Mouse (Mus musculus): ENCODE results near the gene Dnmt3a.
A peak's percentile ranks its signal among the peaks of the same experiment; 100 is the strongest.

The Dnmt3a gene

DNA sequence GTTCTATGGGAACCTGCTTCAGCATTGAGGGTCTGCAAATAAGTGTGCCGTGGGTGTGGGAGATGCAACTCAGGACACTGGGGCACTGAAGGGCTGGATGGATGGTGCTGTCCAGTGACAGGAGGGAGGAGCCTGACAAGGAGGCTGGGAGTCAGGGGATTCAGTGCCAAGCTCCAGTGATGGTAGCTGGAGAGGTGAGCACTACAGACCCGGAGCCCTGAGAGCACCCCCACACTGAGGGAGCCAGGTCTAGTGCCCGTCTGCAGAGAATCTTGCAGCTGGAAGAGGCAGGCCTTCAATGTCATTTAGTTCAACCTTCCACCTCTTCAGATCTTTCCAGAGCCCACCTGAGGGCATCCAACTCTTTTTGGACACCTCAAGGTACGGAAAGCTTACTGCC is at the start of gene Dnmt3a:
Dnmt3a (plus strand) TSS at position 156 of the 400 bp plus-strand sequence.
- no peak for DNase-seq (ENCODE audit: low spot score)

DNA sequence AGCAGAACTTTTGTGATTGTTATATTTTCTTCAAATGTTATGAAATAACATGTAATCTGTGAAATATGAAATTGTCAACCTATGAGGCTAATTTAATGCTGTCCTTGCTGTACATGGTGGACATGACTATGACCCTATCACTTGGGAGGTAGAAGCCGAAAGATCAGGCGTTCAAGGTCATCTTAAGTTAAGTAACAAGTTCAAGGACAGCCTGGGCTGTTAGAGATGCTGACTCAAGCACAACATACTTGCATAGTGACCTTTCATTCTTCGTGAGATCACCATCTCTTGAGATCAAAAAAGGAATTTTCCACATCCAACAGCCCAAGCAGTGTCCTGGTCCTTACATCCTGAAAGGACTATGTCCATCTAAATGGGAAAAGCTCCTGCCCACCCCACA is 49.6 kb upstream of the Dnmt3a start:
- no peak for DNase-seq (ENCODE audit: low spot score)

- no peak for DNase-seq (ENCODE audit: low spot score)
Measured at GRCm38 (mm10) chr12:3758127-3758526, 47.7 kb upstream of the Dnmt3a start.

DNA sequence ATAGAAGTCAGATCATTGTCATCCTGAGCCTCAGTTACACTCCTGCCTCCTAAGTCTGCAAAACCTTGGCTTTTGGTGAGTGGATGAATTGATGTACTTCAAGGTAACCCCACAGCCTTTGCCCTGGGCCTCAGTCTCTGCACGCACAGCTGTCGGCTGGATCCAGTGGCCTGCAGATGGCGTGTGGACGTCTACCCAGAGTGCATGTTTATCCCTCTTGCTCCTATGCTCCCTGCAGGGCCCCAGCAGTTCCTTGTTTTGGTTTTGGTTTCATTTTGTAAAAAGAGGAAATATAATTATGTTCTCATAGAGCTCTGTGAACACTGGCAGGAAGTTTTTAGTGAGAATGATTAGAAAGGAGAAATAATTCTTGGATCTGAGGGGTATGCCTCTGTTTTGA is 46.4 kb upstream of the Dnmt3a start:
- peak; percentile 41 for DNase-seq (ENCODE audit: low spot score)

DNA sequence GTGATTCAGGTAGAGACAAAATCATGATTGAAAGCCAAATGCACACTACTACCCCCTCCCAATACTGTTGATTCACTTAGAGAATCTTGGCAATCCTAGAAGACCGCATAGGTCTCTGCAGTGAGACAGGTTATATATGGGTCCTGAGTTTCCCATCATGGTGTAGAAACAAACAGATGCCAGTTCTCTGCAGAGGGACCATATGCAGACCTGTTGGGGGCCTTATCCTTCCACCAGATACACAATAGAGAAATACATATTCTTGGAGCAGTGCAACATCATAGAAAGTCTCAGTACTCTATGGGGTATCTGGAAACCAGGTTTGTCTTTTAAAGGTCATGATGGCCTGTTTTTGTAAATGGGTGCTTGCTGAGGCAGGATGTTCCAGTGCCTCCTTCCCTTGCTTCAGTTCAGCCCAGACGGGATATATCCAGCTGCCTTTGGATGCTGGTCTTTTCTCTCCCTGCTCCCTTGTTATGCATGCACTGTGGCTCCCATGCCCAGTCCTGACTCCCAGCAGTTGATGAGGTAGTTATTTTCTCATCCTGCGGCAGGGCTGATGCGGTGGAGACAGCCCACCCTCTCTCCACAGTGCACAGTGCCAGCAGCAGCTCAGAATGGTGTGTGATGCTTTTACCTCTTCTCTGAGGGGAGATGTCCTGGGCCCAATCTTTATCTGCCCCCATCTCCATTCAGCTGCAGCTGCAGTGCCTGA is 44.8 kb upstream of the Dnmt3a start:
- no peak for DNase-seq (ENCODE audit: low spot score)

GRCm38 (mm10) chr12:3761591-3762295 is 44.1 kb upstream of the Dnmt3a start:
- no peak for DNase-seq (ENCODE audit: low spot score)

DNA sequence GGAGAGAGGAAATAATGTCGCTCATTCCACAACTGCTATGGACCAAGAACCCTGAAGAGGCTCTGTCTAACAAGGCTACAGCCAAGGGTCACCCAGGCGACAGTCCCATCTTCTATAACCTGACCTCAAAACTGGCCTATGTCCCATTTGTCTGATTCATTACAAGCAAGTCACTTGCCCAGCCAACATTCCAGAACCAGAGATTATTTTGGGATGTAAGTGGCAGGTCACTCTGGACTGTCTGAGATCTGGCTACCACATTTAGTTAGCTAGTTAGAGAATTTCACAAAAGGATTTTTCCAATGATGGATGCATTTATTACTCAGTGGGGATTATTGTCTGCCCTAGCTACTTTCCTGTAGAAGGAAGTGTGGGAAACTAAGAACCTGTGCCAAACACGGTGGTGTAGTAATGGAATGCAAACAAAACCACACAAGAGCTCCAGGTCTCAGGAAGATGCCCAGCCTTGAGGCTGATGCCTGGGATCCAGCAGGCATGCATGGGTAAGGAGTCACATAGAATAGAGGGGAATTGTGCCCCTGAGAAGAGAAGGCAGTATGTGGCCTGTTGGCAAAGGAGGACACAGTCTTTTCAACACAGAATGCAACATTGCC is 41.5 kb upstream of the Dnmt3a start:
- DNase-seq (ENCODE audit: low spot score), result no peak

- DNase-seq (ENCODE audit: low spot score), result no peak
Measured at GRCm38 (mm10) chr12:3767360-3767759, 38.4 kb upstream of the Dnmt3a start.

DNA sequence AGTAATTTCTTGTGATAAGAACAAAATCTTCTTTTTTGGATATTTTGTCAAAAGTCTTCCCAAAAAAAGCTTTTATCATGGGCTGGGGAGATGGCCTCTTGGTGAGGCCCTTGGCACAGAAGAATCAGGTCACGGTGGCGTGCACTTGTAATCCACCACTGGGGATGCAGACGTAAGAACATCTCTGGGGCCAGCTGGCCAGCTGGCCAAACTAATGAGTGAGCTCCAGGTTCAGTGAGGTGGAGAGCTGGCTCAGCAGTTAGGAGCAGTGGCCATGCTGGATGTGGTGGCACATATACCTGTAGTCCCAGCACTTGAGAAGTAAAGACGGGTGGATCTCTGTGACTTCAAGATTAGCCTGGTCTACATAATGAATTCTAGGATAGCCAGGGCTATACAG is 37.4 kb upstream of the Dnmt3a start:
- DNase-seq (ENCODE audit: low spot score), result no peak

DNA sequence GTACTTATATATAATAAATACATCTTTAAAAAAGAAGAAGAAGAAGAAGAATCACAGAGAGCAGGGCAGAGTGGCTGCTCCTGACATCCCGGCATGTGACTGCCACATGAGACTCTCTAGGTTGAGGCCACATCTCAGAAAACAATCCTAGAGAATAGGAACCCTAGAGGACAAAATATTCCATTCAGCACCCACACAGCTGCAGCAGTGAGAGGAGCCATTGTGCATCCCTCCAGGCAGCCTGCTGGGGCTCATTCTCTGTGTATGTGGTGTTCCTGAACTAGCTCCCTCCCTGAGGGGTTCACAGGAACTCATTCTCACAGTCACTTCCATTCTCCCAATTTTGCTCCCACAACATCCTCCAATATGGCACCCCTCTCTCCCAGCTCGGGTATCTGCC is 35.3 kb upstream of the Dnmt3a start:
- no peak for DNase-seq (ENCODE audit: low spot score)

GRCm38 (mm10) chr12:3771080-3771479 is 34.7 kb upstream of the Dnmt3a start:
- DNase-seq (ENCODE audit: low spot score), result no peak

GRCm38 (mm10) chr12:3773643-3774042 is 32.2 kb upstream of the Dnmt3a start:
- no peak for DNase-seq (ENCODE audit: low spot score)

DNA sequence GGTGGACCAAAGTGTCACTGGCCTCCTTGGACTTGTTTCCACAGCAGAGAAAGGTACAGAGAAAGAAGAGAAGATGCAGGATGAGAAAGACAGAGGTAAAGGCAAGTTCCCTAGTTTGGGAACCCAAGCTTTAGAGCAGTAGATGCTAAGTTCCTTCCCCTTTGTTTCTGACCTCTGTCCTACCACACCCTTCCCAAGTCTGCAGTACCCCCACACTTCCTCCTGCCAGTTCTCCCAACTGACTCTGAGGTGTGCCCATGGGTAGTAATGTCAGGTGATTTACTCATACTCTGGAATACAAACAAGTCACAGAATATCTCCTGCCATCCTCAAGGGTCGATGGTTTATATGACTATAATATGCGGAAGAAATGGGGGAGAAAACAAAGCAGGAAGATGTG is 29.8 kb upstream of the Dnmt3a start:
- no peak for DNase-seq (ENCODE audit: low spot score)

DNA sequence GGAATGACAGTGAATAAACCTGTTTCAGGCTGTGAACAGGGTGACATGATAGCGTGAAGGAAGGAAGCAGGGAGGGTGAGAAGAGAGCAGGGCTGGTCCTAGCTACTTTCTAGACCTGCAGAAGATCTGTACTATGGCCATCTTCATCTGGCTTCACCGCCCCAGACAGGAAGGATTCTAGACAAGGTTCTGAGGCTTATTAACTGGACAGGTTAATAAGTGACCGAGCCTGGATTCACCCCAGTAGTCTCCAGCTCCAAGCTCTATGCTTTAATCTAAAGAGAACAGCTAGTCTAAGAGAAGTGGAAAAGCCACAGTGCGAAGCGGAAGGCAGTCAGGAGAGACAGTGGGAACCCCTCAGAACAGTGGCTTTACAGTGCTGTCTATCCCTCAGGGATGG is 28.1 kb upstream of the Dnmt3a start:
- DNase-seq (ENCODE audit: low spot score), result no peak

- no peak for DNase-seq (ENCODE audit: low spot score)
Measured at GRCm38 (mm10) chr12:3778286-3778685, 27.5 kb upstream of the Dnmt3a start.

- no peak for DNase-seq (ENCODE audit: low spot score)
Measured at GRCm38 (mm10) chr12:3779639-3780038, 26.2 kb upstream of the Dnmt3a start.

- peak; percentile 72 for DNase-seq (ENCODE audit: low spot score)
Measured at GRCm38 (mm10) chr12:3780405-3780891, 25.4 kb upstream of the Dnmt3a start.

- no peak for DNase-seq (ENCODE audit: low spot score)
Measured at GRCm38 (mm10) chr12:3780931-3781471, 24.8 kb upstream of the Dnmt3a start.

DNA sequence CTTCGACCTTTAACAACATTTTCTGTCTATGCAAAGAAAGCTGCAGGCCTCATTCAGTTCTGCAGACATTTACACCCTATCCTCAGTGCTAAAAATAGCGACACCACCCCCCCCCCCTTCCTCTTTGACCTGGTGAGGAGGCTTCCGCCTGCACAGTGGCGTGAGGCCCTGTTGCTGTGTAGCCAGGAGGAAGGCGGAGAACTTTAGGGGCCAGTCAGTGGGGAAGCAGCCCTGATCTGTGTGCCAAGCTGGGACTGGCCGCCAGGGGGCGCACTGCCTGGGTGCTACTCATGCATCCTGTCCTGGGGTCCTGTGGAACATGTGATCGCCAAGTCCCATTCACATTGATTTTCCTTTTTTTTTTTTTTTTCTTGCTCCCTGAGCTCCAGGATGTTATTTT is 24.3 kb upstream of the Dnmt3a start:
- DNase-seq (ENCODE audit: low spot score), result peak; percentile 74

- DNase-seq (ENCODE audit: low spot score), result no peak
Measured at GRCm38 (mm10) chr12:3783196-3783825, 22.5 kb upstream of the Dnmt3a start.

DNA sequence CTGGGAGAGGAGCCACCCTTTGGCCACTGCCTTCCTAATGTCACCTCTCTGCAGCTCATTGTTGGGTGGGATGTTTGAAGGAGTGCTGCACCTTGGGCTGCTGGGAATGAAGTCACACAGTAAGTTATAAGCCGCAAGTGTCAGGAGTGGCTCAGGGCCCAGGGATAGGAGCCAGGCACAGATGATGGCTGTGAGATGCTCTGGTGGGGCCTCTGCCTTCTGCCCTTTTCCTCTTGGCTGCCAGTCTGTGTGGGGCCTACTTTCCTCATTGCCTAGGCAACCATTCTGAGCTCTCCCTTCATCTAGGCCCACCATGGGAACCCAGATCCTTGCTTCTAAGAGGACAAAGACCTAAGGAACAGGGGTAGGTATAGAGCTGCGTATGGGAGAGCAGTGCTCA is 21.5 kb upstream of the Dnmt3a start:
- no peak for DNase-seq (ENCODE audit: low spot score)

GRCm38 (mm10) chr12:3784729-3785128 is 21.1 kb upstream of the Dnmt3a start:
- no peak for DNase-seq (ENCODE audit: low spot score)

All from ovary, adult 18-20 months (tissue).